Mouse (Mus musculus): ENCODE data around the gene Npm1.

Npm1 gene

DNA sequence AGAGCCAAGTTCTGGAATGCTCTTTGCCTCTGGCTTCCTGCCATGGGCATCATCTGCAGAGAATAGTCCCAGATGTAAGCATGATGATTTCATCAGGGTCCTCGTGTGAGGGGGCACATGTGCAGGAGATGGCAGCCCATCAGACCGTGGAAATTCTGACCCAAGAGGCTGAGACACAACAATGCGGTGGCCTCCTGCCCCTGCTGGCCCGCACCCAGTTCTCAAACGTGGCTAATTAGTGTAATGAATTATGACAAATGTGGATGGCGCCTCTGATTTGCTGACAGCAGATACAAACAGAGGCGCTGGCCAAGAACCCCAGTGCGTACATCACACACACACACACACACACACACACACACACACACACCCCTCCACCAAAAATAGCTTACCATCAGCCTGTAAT is 58.1 kb downstream of the Npm1 start:
- intact Hi-C loops (cut with DNase I): no loop called here

- intact Hi-C loops (cut with DNase I): no loop called here
Observed at GRCm38 (mm10) chr11:33103291-33103943, 59.6 kb downstream of the Npm1 start.
